Mouse (Mus musculus) embryonic fibroblast, embryonic 13.5 days (primary cell): ENCODE measurements around the gene Ckap2l. TPM values are rescaled to one million over a fixed set of nuclear protein-coding genes. Genes with fewer than 3 reads are reported as not detected.

Experiments used
- H3K27ac ChIP-seq: 2 replicates; pipeline ENCODE4 v1.5.1; 2012; ENCODE audit warnings: low read length, control low read depth, inconsistent platforms; ENCODE audit not compliant: insufficient read depth
- H3K4me1 ChIP-seq: 2 replicates; pipeline ENCODE4 v1.6.1; 2011; ENCODE audit warnings: low read length; ENCODE audit not compliant: control insufficient read depth, insufficient read depth
- H3K4me3 ChIP-seq: 2 replicates; pipeline ENCODE4 v1.5.1; 2011; ENCODE audit warnings: mild to moderate bottlenecking, control low read depth, low read length; ENCODE audit not compliant: insufficient read depth
- CTCF ChIP-seq: IDR thresholded peaks from 2 replicates; pipeline ENCODE4 v1.5.1; 2011; ENCODE audit warnings: mild to moderate bottlenecking, control low read depth, low read length, moderate library complexity, borderline replicate concordance; ENCODE audit not compliant: insufficient read depth
- POLR2A ChIP-seq: IDR thresholded peaks from 2 replicates; pipeline ENCODE4 v1.6.1; 2011; ENCODE audit warnings: low read depth, mild to moderate bottlenecking, control low read depth, low read length, moderate library complexity
- polyA plus RNA-seq: library from polyadenylated mRNA; stranded (reverse); fragments of >200 nt; gene quantifications from 2 replicates; pipeline ENCODE4 v1.2.4, GENCODE M21; 2011; ENCODE audit warnings: low read depth; ENCODE audit not compliant: missing spikeins, insufficient read length

Gene Ckap2l
- polyA plus RNA-seq, 1 experiment: 46.8 TPM

- Histone ChIP-seq H3K4me1 (no peaks in the 10 kb centered on the region; the same call in 1 of the 2 replicates), H3K27ac (no peak overlapping the region), H3K4me3 (no peak overlapping the region)
- TF ChIP-seq CTCF (no peak), POLR2A (no peak)
Observed at GRCm38 (mm10) chr2:129241845-129242833, 54.9 kb downstream of the Ckap2l start.

- TF ChIP-seq CTCF (no peak), POLR2A (no peak)
- H3K4me3 ChIP-seq: no peak overlapping the region
- H3K4me1 ChIP-seq: no peaks in the 10 kb centered on the region; the same call in 1 of the 2 replicates
- H3K27ac ChIP-seq: no peak overlapping the region
Observed at GRCm38 (mm10) chr2:129240726-129241432, 56.1 kb downstream of the Ckap2l start.

DNA sequence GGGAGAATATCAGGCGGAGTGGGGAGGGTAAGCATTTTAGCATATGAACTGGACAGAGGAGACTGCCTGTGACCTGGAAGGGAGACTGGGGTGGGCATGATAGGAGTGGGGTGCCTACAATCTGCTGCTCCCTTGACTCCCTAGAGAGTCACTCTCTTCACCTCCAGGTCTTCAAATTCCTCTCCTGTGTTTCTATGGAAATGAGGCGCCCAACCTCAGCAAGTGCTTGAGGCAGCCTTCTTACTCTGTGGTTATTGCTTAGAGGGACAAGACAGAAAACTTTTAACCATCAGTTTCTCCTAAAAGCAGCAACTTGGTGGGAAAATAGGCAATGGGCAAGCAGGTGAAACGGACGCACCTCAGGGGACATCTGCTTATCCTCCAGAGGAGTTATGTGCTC is 60.5 kb downstream of the Ckap2l start:
- TF ChIP-seq POLR2A (no peak), CTCF (no peak)

GRCm38 (mm10) chr2:129234731-129235130 is 62.3 kb downstream of the Ckap2l start:
- Histone ChIP-seq H3K4me1 (no peaks in the 10 kb centered on the region), H3K4me3 (no peak overlapping the region), H3K27ac (no peak overlapping the region)
- TF ChIP-seq CTCF (no peak), POLR2A (no peak)

More for the DNA sequence above, 60.5 kb downstream of the Ckap2l start:
- Histone ChIP-seq H3K4me1 (no peaks in the 10 kb centered on the region; the same call in 1 of the 2 replicates), H3K27ac (no peak overlapping the region), H3K4me3 (no peak overlapping the region)

DNA sequence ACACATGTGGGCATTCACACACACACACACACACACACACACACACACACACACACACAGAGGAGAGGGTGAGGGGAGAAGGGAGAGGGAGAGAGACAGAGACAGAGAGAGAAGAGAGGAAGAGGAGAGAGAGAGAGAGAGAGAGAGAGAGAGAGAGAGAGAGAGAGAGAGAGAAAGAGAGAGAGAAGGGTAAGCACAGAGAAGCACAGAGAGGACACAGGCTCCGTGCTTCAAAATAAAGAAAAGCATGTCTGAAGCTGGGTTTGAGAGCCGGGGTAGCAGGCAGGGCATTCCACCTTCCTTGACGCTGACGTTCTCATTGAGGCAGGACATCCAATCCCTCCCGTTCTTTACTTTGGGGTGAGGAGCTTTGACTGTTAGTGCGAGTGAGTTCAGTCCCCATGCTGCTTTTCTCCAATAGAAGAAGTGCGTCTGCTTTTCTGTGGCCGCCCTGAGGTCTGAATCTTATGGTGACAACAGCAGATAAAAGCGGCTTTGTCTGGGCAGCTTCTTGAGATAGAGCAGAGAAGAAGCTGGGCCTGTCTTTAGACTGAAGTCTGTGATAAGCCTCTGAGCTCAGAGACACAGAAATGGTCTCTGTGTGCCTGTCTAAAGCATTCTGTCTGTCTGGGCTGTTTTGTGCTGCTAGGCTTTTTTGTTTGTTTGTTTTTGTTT is 63.1 kb downstream of the Ckap2l start:
- TF ChIP-seq POLR2A (no peak), CTCF (no peak)
- no peak overlapping the region for H3K27ac ChIP-seq
- H3K4me1 ChIP-seq: no peaks in the 10 kb centered on the region
- H3K4me3 ChIP-seq: no peak overlapping the region

DNA sequence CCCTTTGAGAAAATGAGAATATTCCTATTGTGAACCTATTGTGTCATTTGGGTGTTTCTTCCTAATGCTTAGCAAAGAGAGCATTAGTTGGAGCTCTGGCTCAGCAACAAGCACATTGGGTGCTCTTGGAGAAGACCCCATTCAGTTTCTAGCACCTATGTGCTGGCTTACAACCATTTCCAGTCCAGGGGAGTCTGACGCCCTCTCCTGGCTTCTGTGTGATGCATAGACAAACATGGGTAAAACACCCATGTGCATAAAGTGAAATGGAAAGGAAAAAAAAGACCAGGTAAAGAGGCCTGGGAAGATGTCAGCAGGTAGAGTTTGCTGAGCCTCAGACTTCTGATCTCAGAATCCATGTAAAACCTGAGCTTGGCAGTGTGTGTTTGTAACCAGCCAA is 63.8 kb downstream of the Ckap2l start:
- H3K4me3 ChIP-seq: no peak overlapping the region
- TF ChIP-seq CTCF (no peak), POLR2A (no peak)

GRCm38 (mm10) chr2:129232484-129232883 is 64.5 kb downstream of the Ckap2l start:
- Histone ChIP-seq H3K4me3 (no peak overlapping the region), H3K4me1 (no peaks in the 10 kb centered on the region), H3K27ac (no peak overlapping the region)
- TF ChIP-seq CTCF (no peak), POLR2A (no peak)

More for the DNA sequence above, 63.8 kb downstream of the Ckap2l start:
- Histone ChIP-seq H3K27ac (no peak overlapping the region), H3K4me1 (no peaks in the 10 kb centered on the region)

GRCm38 (mm10) chr2:129232023-129232422 is 65.0 kb downstream of the Ckap2l start:
- H3K27ac ChIP-seq: no peak overlapping the region
- H3K4me1 ChIP-seq: no peaks in the 10 kb centered on the region
- TF ChIP-seq CTCF: no peak
- TF ChIP-seq POLR2A: no peak
- no peak overlapping the region for H3K4me3 ChIP-seq

DNA sequence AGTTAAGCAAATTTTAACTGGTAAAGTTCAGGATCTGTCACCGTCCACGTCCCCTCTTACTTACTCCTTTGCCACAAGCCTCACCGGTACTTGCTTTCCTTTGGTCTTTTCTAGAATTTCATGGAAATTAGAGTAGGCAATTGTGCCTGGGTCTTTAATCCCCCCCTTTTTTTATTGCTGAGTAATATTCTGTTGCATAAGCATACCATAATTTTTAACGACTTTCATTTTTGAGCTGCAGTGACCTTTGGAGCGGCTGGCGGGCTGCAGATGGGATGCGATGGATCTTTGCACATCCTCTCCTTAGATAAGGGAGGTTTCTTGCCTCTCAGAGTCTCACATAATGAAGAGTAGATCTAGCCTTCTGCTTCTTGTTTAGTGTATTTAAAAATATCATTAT is 67.7 kb downstream of the Ckap2l start:
- TF ChIP-seq CTCF (no peak), POLR2A (no peak)
- Histone ChIP-seq H3K4me3 (no peak overlapping the region), H3K27ac (no peak overlapping the region), H3K4me1 (no peaks in the 10 kb centered on the region)
